Mouse (Mus musculus) liver, adult 2 months (tissue): ENCODE data around the gene Zfp28.

ENCODE experiments used
- CTCF ChIP-seq: fragments of 200-500 bp; IDR thresholded peaks from 2 replicates; pipeline ENCODE4 v1.5.1; 2011; ENCODE audit warnings: low read depth, low read length, control low read depth
- POLR2A ChIP-seq: fragments of 200-500 bp; IDR thresholded peaks from 2 replicates; pipeline ENCODE4 v1.6.1; 2011; ENCODE audit warnings: low read length, control low read depth; ENCODE audit not compliant: insufficient read depth; ENCODE audit errors: extremely low read depth

GRCm38 (mm10) chr7:6343501-6344071 lies 39.5 kb upstream of the Zfp28 start, which contains the start of gene Gm3854:
- TF ChIP-seq CTCF, result no peak
- TF ChIP-seq POLR2A, result no peak
